ENCODE assay signal across 11 mouse cellular contexts in the genomic region with DNA sequence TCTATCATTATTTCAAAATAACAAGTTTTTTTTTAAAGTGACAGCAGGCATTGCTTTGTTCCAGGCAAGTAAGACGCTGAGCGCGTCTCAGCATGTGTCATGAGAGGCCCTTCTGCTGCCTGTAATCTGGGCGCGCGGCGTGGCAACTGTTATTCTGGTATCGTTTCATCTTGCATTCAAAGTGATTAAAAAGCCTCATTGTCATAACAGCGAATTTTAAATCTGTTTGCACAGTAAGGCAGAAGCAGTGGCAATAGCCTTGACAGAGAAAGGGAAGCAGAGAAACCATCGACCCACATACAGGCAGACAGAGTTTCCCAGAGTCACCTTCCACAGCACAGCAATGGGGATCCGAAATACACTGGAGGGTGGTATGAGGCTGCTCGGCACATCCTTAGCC. TPM values are rescaled to one million over a fixed set of nuclear protein-coding genes. Genes with fewer than 3 reads are reported as not detected.
A peak's percentile ranks its signal among the peaks of the same experiment; 100 is the strongest.
DNase-seq lines count a peak whose midpoint lies in the region; ATAC-seq and TF ChIP-seq lines count a peak whose summit lies in the region.
"Had no signal": no experiment of that assay in that cellular context is flagged by ENCODE, and none has a peak within 500 bp of the region (broad histone marks: within the 10 kb centered on the region; RNA-seq: fewer than 3 reads in every experiment).

No protein-coding gene starts in this region.

- no peak overlapping the region for H3K9ac ChIP-seq in forebrain, embryonic 13.5 days
- no peak overlapping the region for H3K9ac ChIP-seq in forebrain, embryonic 11.5 days (ENCODE audit: low read length)
- no peak overlapping the region for H3K9ac ChIP-seq in hindbrain, embryonic 13.5 days
- H3K9ac ChIP-seq in lung, postnatal 0 days (replicated peaks; ENCODE audit: low read depth): no peak overlapping the region
- H3K9ac ChIP-seq: embryonic facial prominence, embryonic 13.5 days; liver, embryonic 13.5 days had no signal

- H3K4me1 ChIP-seq in forebrain, embryonic 13.5 days: peaks cover 27% of the 10 kb centered on the region
- H3K4me1 ChIP-seq in forebrain, embryonic 11.5 days (replicated peaks; ENCODE audit: control insufficient read depth, insufficient read depth, low read length): no peaks in the 10 kb centered on the region
- H3K4me1 ChIP-seq in hindbrain, embryonic 13.5 days (replicated peaks): peaks cover 19% of the 10 kb centered on the region
- H3K4me1 ChIP-seq in lung, postnatal 0 days (ENCODE audit: insufficient read depth, low read depth, low read length): no peaks in the 10 kb centered on the region
- H3K4me1 ChIP-seq: embryonic facial prominence, embryonic 13.5 days; liver, embryonic 13.5 days had no signal

- 55% methylated on average over 12 of the region's 12 CpGs for WGBS in forebrain, embryonic 13.5 days
- WGBS in forebrain, embryonic 11.5 days: 76% methylated on average over 12 of the region's 12 CpGs
- WGBS in hindbrain, embryonic 13.5 days: 61% methylated on average over 12 of the region's 12 CpGs
- 81% methylated on average over 12 of the region's 12 CpGs for WGBS in lung, postnatal 0 days

- intact Hi-C loops in left cerebral cortex, postnatal 10 days (cut with DNase I): no loop called here

- H3K36me3 ChIP-seq in forebrain, embryonic 13.5 days (ENCODE audit: poor library complexity, severe bottlenecking): no peaks in the 10 kb centered on the region
- no peaks in the 10 kb centered on the region for H3K36me3 ChIP-seq in forebrain, embryonic 11.5 days (ENCODE audit: control insufficient read depth, insufficient read depth, low read length)
- H3K36me3 ChIP-seq in hindbrain, embryonic 13.5 days: no peaks in the 10 kb centered on the region
- H3K36me3 ChIP-seq in lung, postnatal 0 days (ENCODE audit: insufficient read depth, low read length): no peaks in the 10 kb centered on the region
- H3K36me3 ChIP-seq: embryonic facial prominence, embryonic 13.5 days; liver, embryonic 13.5 days had no signal

- peak overlapping the region; percentile 83 for H3K27ac ChIP-seq in forebrain, embryonic 13.5 days
- H3K27ac ChIP-seq in forebrain, embryonic 11.5 days (ENCODE audit: low read depth, low read length): no peak overlapping the region
- peak overlapping the region; percentile 66 for H3K27ac ChIP-seq in hindbrain, embryonic 13.5 days
- no peak overlapping the region for H3K27ac ChIP-seq in lung, postnatal 0 days (ENCODE audit: low read length)
- H3K27ac ChIP-seq: embryonic facial prominence, embryonic 13.5 days; liver, embryonic 13.5 days had no signal

- no peak for TF ChIP-seq CTCF in lung, postnatal 0 days (IDR thresholded peaks at IDR 0.05)

- no peak for DNase-seq in forebrain, embryonic 11.5 days (ENCODE audit: low spot score)
- peak; percentile 49 to 65 for DNase-seq in left cerebral cortex, postnatal 10 days (ENCODE audit: extremely low spot score in 1 of 2, low spot score in 2 of 2)
- peak; percentile 82 to 86 for DNase-seq in right cerebral cortex, postnatal 10 days (ENCODE audit: low spot score in 2 of 2)
- no peak for DNase-seq in kidney, adult 8-10 months
- DNase-seq in lung, postnatal 0 days (ENCODE audit: low spot score): no peak
- DNase-seq in urinary bladder, adult 2 months (ENCODE audit: low spot score): no peak
- DNase-seq: gastrocnemius, postnatal 10 days; liver, embryonic 13.5 days had no signal

- no peaks in the 10 kb centered on the region for H3K9me3 ChIP-seq in forebrain, embryonic 13.5 days (replicated peaks)
- no peaks in the 10 kb centered on the region for H3K9me3 ChIP-seq in forebrain, embryonic 11.5 days (ENCODE audit: control insufficient read depth, low read length)
- H3K9me3 ChIP-seq in hindbrain, embryonic 13.5 days: no peaks in the 10 kb centered on the region
- no peaks in the 10 kb centered on the region for H3K9me3 ChIP-seq in lung, postnatal 0 days (ENCODE audit: low read length)
- H3K9me3 ChIP-seq: embryonic facial prominence, embryonic 13.5 days; liver, embryonic 13.5 days had no signal

- peaks cover 23% of the 10 kb centered on the region for H3K27me3 ChIP-seq in forebrain, embryonic 13.5 days
- peaks cover 2% of the 10 kb centered on the region; the same call in 1 of the 2 replicates for H3K27me3 ChIP-seq in forebrain, embryonic 11.5 days (ENCODE audit: control insufficient read depth, insufficient read depth, low read length)
- peaks cover 53% of the 10 kb centered on the region for H3K27me3 ChIP-seq in hindbrain, embryonic 13.5 days
- no peaks in the 10 kb centered on the region for H3K27me3 ChIP-seq in lung, postnatal 0 days (replicated peaks; ENCODE audit: insufficient read depth, low read length)

- ATAC-seq in forebrain, embryonic 13.5 days: peak; percentile 74
- ATAC-seq in forebrain, embryonic 11.5 days (replicated peaks; ENCODE audit: low FRiP score): no peak
- ATAC-seq in hindbrain, embryonic 13.5 days (ENCODE audit: low FRiP score): no peak
- ATAC-seq in lung, postnatal 0 days: no peak

- no peak overlapping the region for H3K4me3 ChIP-seq in forebrain, embryonic 13.5 days
- H3K4me3 ChIP-seq in forebrain, embryonic 11.5 days (ENCODE audit: low read depth, low read length): no peak overlapping the region
- H3K4me3 ChIP-seq in hindbrain, embryonic 13.5 days: no peak overlapping the region
- no peak overlapping the region for H3K4me3 ChIP-seq in lung, postnatal 0 days (ENCODE audit: low read depth, low read length)
- H3K4me3 ChIP-seq: embryonic facial prominence, embryonic 13.5 days; liver, embryonic 13.5 days had no signal

- TF ChIP-seq EP300 in lung, postnatal 0 days (IDR thresholded peaks at IDR 0.05): no peak

- no peak overlapping the region for H3K4me2 ChIP-seq in forebrain, embryonic 13.5 days
- H3K4me2 ChIP-seq in forebrain, embryonic 11.5 days (ENCODE audit: low read depth, low read length, severe bottlenecking): no peak overlapping the region
- H3K4me2 ChIP-seq in hindbrain, embryonic 13.5 days: no peak overlapping the region
- no peak overlapping the region for H3K4me2 ChIP-seq in lung, postnatal 0 days (replicated peaks; ENCODE audit: low read depth, low read length)
- H3K4me2 ChIP-seq: embryonic facial prominence, embryonic 13.5 days; liver, embryonic 13.5 days had no signal

RNA-seq across cellular contexts. Expression of a gene that starts 59.2 kb away (rescaled TPM):
- 25.3 and 33.1 TPM in 2 replicates for polyA plus RNA-seq in forebrain, embryonic 13.5 days (2015; fragmentation: Nextera tagmentation; extraction: Ambion mirVana)
- polyA plus RNA-seq in forebrain, embryonic 11.5 days (2014; fragmentation: Nextera tagmentation; extraction: Ambion mirVana): 74.5 and 75.4 TPM in 2 replicates
- 42.2 and 47.6 TPM in 2 replicates for polyA plus RNA-seq in hindbrain, embryonic 13.5 days (2015; fragmentation: Nextera tagmentation; extraction: Ambion mirVana)
- 10 to 100 TPM; 62.7 to 67.6 TPM for total RNA-seq in left cerebral cortex, postnatal 10 days (2021)
- polyA plus RNA-seq in lung, postnatal 0 days (2015; fragmentation: Nextera tagmentation; extraction: Ambion mirVana): 40.3 and 42.4 TPM in 2 replicates
- 40.2 and 41.6 TPM in 2 replicates for polyA plus RNA-seq in urinary bladder, adult 2 months (2012; rRNA removed)

Comparison
In these comparisons a context has a peak if more than half of its experiments do, and no peak if none do; other contexts are left out.
1. H3K27ac ChIP-seq: peak in forebrain, embryonic 13.5 days (single experiment) and hindbrain, embryonic 13.5 days (single experiment); none in forebrain, embryonic 11.5 days (single experiment) and lung, postnatal 0 days (single experiment).
2. DNase-seq: peak in left cerebral cortex, postnatal 10 days (2 of 2) and right cerebral cortex, postnatal 10 days (2 of 2); none in forebrain, embryonic 11.5 days (single experiment), kidney, adult 8-10 months (0 of 2), lung, postnatal 0 days (single experiment) and urinary bladder, adult 2 months (single experiment).